In the genomic region with DNA sequence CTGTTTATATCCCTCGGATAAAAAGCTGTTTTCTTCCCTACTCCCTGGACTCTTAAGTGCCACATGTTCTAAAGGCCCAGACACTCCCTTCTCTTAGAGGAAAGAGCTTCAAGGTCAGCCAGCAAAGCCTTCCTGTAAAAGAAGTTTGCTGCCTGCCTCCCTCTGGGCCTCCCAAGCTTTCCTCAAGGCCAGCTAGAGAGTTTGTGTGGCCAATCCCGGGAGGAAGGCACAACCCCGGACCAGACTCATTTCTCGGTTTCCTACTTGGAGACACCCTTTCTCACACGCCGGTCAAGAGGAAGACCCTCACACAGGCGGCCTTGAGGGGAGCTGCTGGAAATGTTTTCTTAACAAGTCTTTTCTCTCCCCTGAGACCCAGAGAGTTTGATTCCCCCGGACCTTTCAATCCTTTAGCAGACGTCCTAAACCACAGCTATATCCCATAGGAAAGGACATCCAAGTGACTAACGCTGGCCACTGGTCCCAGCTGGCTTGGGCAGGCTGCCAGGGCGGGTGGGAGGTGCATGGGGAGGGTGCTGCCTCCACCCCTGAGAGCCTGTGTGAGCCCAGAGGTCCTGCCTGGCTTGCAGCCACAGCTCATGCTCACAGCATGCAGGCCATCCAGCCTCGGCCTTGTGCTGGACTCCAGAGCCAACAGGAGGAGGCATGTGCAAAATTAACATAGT, we compare ENCODE assay signal across 8 mouse cellular contexts.
A peak's percentile ranks its signal among the peaks of the same experiment; 100 is the strongest.
DNase-seq lines count a peak whose midpoint lies in the region; ATAC-seq and TF ChIP-seq lines count a peak whose summit lies in the region.

No protein-coding gene starts in this region.

- H3K4me3 ChIP-seq in hindbrain, embryonic 14.5 days (replicated peaks; ENCODE audit: low read length), result no peak overlapping the region
- no peak overlapping the region for H3K4me3 ChIP-seq in hindbrain, embryonic 13.5 days
- no peak overlapping the region for H3K4me3 ChIP-seq in kidney, embryonic 14.5 days (ENCODE audit: low read length)
- no peak overlapping the region for H3K4me3 ChIP-seq in lung, embryonic 14.5 days (ENCODE audit: low read depth, low read length)
- no peak overlapping the region for H3K4me3 ChIP-seq in testis, adult 2 months (ENCODE audit: control insufficient read depth, low read depth, low read length)

- H3K9me3 ChIP-seq in hindbrain, embryonic 14.5 days (ENCODE audit: control insufficient read depth, low read length), result no peaks in the 10 kb centered on the region
- H3K9me3 ChIP-seq in hindbrain, embryonic 13.5 days, result no peaks in the 10 kb centered on the region
- H3K9me3 ChIP-seq in kidney, embryonic 14.5 days (ENCODE audit: control insufficient read depth, low read length), result no peaks in the 10 kb centered on the region
- no peaks in the 10 kb centered on the region for H3K9me3 ChIP-seq in lung, embryonic 14.5 days (ENCODE audit: low read depth, low read length)

- no peak overlapping the region for H3K9ac ChIP-seq in hindbrain, embryonic 14.5 days
- H3K9ac ChIP-seq in hindbrain, embryonic 13.5 days, result no peak overlapping the region
- no peak overlapping the region for H3K9ac ChIP-seq in kidney, embryonic 14.5 days (ENCODE audit: low read depth, low read length)
- H3K9ac ChIP-seq in lung, embryonic 14.5 days, result peak overlapping the region; percentile 9; the same call in 1 of the 2 replicates

- H3K4me1 ChIP-seq in hindbrain, embryonic 14.5 days (replicated peaks; ENCODE audit: control insufficient read depth, insufficient read depth, low read length), result no peaks in the 10 kb centered on the region
- H3K4me1 ChIP-seq in hindbrain, embryonic 13.5 days (replicated peaks), result peaks cover 15% of the 10 kb centered on the region
- H3K4me1 ChIP-seq in kidney, embryonic 14.5 days (ENCODE audit: control insufficient read depth, insufficient read depth, low read length), result peaks cover 16% of the 10 kb centered on the region; the same call in 1 of the 2 replicates
- H3K4me1 ChIP-seq in lung, embryonic 14.5 days (ENCODE audit: insufficient read depth), result peaks cover 27% of the 10 kb centered on the region
- H3K4me1 ChIP-seq in testis, adult 2 months (ENCODE audit: control insufficient read depth, insufficient read depth, low read length), result peaks cover 13% of the 10 kb centered on the region

- no peak overlapping the region for H3K27ac ChIP-seq in hindbrain, embryonic 14.5 days
- no peak overlapping the region for H3K27ac ChIP-seq in hindbrain, embryonic 13.5 days
- H3K27ac ChIP-seq in kidney, embryonic 14.5 days (ENCODE audit: low read depth, low read length), result peak overlapping the region; percentile 80
- peak overlapping the region; percentile 87 for H3K27ac ChIP-seq in lung, embryonic 14.5 days (ENCODE audit: low read depth)
- peak overlapping the region; percentile 87 for H3K27ac ChIP-seq in testis, adult 2 months (ENCODE audit: control insufficient read depth, insufficient read depth, low read depth, low read length)

- no peaks in the 10 kb centered on the region for H3K36me3 ChIP-seq in hindbrain, embryonic 14.5 days (replicated peaks; ENCODE audit: control insufficient read depth, insufficient read depth)
- H3K36me3 ChIP-seq in hindbrain, embryonic 13.5 days, result no peaks in the 10 kb centered on the region
- H3K36me3 ChIP-seq in kidney, embryonic 14.5 days (ENCODE audit: control insufficient read depth, insufficient read depth, low read length), result no peaks in the 10 kb centered on the region
- H3K36me3 ChIP-seq in lung, embryonic 14.5 days (ENCODE audit: insufficient read depth), result no peaks in the 10 kb centered on the region
- H3K36me3 ChIP-seq in testis, adult 2 months (ENCODE audit: control insufficient read depth, insufficient read depth, low read length), result no peaks in the 10 kb centered on the region

- DNase-seq in hindbrain, embryonic 14.5 days (ENCODE audit: low spot score), result no peak
- DNase-seq in adrenal gland, adult 18-20 months (ENCODE audit: low spot score in 2 of 2), result peak; percentile 77 to 80
- DNase-seq in heart, adult 18-20 months, result peak; percentile 91 to 93
- DNase-seq in lung, embryonic 14.5 days, result peak; percentile 87
- DNase-seq in left cerebral cortex, adult 9 months (ENCODE audit: low spot score in 2 of 2), result no peak

- TF ChIP-seq POLR2A in testis, adult 2 months (IDR thresholded peaks at IDR 0.05; ENCODE audit: control insufficient read depth, low read depth, low read length), result peak; percentile 26; the same call in 1 of the 2 replicates

- TF ChIP-seq CTCF in lung, embryonic 14.5 days (IDR thresholded peaks at IDR 0.05; ENCODE audit: low read depth), result no peak
- no peak for TF ChIP-seq CTCF in testis, adult 2 months (IDR thresholded peaks at IDR 0.05; ENCODE audit: control insufficient read depth, insufficient read depth, insufficient replicate concordance, low read depth, low read length)

- H3K4me2 ChIP-seq in hindbrain, embryonic 14.5 days (replicated peaks), result no peak overlapping the region
- H3K4me2 ChIP-seq in hindbrain, embryonic 13.5 days, result no peak overlapping the region
- no peak overlapping the region for H3K4me2 ChIP-seq in kidney, embryonic 14.5 days (replicated peaks; ENCODE audit: low read depth, low read length)
- 0 out of 2 replicates have a peak overlapping the region, but pooled peaks have one; percentile 12 for H3K4me2 ChIP-seq in lung, embryonic 14.5 days

- H3K27me3 ChIP-seq in hindbrain, embryonic 14.5 days (ENCODE audit: control insufficient read depth, insufficient read depth, low read length), result peaks cover 67% of the 10 kb centered on the region
- H3K27me3 ChIP-seq in hindbrain, embryonic 13.5 days, result peaks cover 82% of the 10 kb centered on the region
- no peaks in the 10 kb centered on the region for H3K27me3 ChIP-seq in kidney, embryonic 14.5 days (ENCODE audit: control insufficient read depth, insufficient read depth, low read length)
- no peaks in the 10 kb centered on the region for H3K27me3 ChIP-seq in lung, embryonic 14.5 days (ENCODE audit: insufficient read depth, low read length)
- H3K27me3 ChIP-seq in testis, adult 2 months (ENCODE audit: control insufficient read depth, insufficient read depth, low read length), result no peaks in the 10 kb centered on the region

- WGBS in hindbrain, embryonic 14.5 days, result 54% methylated on average over 12 of the region's 12 CpGs
- 46% methylated on average over 12 of the region's 12 CpGs for WGBS in hindbrain, embryonic 13.5 days
- WGBS in kidney, embryonic 14.5 days, result 43% methylated on average over 12 of the region's 12 CpGs
- WGBS in lung, embryonic 14.5 days, result 19% methylated on average over 12 of the region's 12 CpGs

- ATAC-seq in hindbrain, embryonic 14.5 days (ENCODE audit: low FRiP score), result peak; percentile 46; the same call in 1 of the 2 replicates
- ATAC-seq in hindbrain, embryonic 13.5 days (ENCODE audit: low FRiP score), result no peak
- ATAC-seq in kidney, embryonic 14.5 days (ENCODE audit: low FRiP score, low TSS enrichment), result peak; percentile 51; the same call in 1 of the 2 replicates
- ATAC-seq in lung, embryonic 14.5 days (ENCODE audit: insufficient read depth), result peak; percentile 85

Comparison
In these comparisons a context has a peak if more than half of its experiments do, and no peak if none do; other contexts are left out.
1. DNase-seq: peak in adrenal gland, adult 18-20 months (2 of 2), heart, adult 18-20 months (2 of 2) and lung, embryonic 14.5 days (single experiment); none in hindbrain, embryonic 14.5 days (single experiment) and left cerebral cortex, adult 9 months (0 of 2).
2. H3K27ac ChIP-seq: peak in kidney, embryonic 14.5 days (single experiment), lung, embryonic 14.5 days (single experiment) and testis, adult 2 months (single experiment); none in hindbrain, embryonic 14.5 days (single experiment) and hindbrain, embryonic 13.5 days (single experiment).